In genomic region chr2:153710701-153711330, GRCm38 (mm10) we compare ENCODE assay signal across 8 mouse cellular contexts. TPM values are rescaled to one million over a fixed set of nuclear protein-coding genes. Genes with fewer than 3 reads are reported as not detected.
DNase-seq lines count a peak whose midpoint lies in the region; ATAC-seq and TF ChIP-seq lines count a peak whose summit lies in the region.

No protein-coding gene starts in this region.

- no peak for TF ChIP-seq POLR2A in spleen, adult 2 months (IDR thresholded peaks at IDR 0.05; ENCODE audit: low read depth, low read length)
- TF ChIP-seq POLR2A in cortical plate, adult 2 months (IDR thresholded peaks at IDR 0.05; ENCODE audit: extremely low read depth, insufficient read depth, low read length) = no peak

- peak; percentile 43; the same call in 1 of the 2 replicates for TF ChIP-seq CTCF in spleen, adult 2 months (IDR thresholded peaks at IDR 0.05; ENCODE audit: extremely low read depth, insufficient read depth, insufficient read length, insufficient replicate concordance)
- TF ChIP-seq CTCF in cortical plate, adult 2 months (IDR thresholded peaks at IDR 0.05; ENCODE audit: extremely low read depth, insufficient read depth, low read length) = peak; percentile 68

- DNase-seq in gastrocnemius, postnatal 14 days = peak; percentile 16
- DNase-seq in gastrocnemius, postnatal 4 days (ENCODE audit: low spot score in 2 of 2) = no peak
- DNase-seq in spleen, adult 2 months (ENCODE audit: low read depth in 1 of 2, low spot score in 2 of 2) = no peak
- DNase-seq in spleen, postnatal 14 days (ENCODE audit: low spot score in 2 of 2) = no peak
- DNase-seq in induced T-regulatory cell, adult 2 months (ENCODE audit: low read depth) = peak; percentile 58
- DNase-seq in mesoderm, embryonic 11.5 days (ENCODE audit: low read depth, low spot score) = peak; percentile 58

- ATAC-seq in monocyte, adult 5-6 weeks (replicated peaks; ENCODE audit: insufficient number of reproducible peaks, low FRiP score, low TSS enrichment, poor library complexity, severe bottlenecking) = no peak

- H3K4me1 ChIP-seq in spleen, adult 2 months (ENCODE audit: control insufficient read depth, insufficient read depth, insufficient read length) = no peaks in the 10 kb centered on the region
- no peaks in the 10 kb centered on the region for H3K4me1 ChIP-seq in cortical plate, adult 2 months (ENCODE audit: control insufficient read depth, insufficient read depth, low read length)

- no peaks in the 10 kb centered on the region for H3K36me3 ChIP-seq in spleen, adult 2 months (ENCODE audit: control insufficient read depth, insufficient read depth, low read length)

- H3K27me3 ChIP-seq in spleen, adult 2 months (ENCODE audit: control insufficient read depth, insufficient read depth, low read length) = no peaks in the 10 kb centered on the region

- no peak overlapping the region for H3K4me3 ChIP-seq in spleen, adult 2 months (ENCODE audit: extremely low read depth, insufficient read depth, insufficient read length)
- H3K4me3 ChIP-seq in cortical plate, adult 2 months (ENCODE audit: insufficient read depth, low read length) = no peak overlapping the region

- intact Hi-C loops in gastrocnemius, postnatal 14 days (cut with DNase I; ENCODE audit: low total_unique reads) = loop anchor here (5.0 kb wide), 1 partner anchor 141 kb away; no protein-coding TSS in a partner anchor

- H3K27ac ChIP-seq in spleen, adult 2 months (ENCODE audit: insufficient read depth, low read length) = no peak overlapping the region
- no peak overlapping the region for H3K27ac ChIP-seq in cortical plate, adult 2 months (ENCODE audit: insufficient read depth, low read length)

- WGBS in spleen, adult 2 months = 49% methylated on average over 8 of the region's 8 CpGs

RNA-seq across cellular contexts. Expression of gene Dnmt3c, which starts 14.4 kb away (rescaled TPM):
- total RNA-seq in gastrocnemius, postnatal 14 days (2021) = not detected
- under 1 TPM in 1 of 2 experiments, not detected in 1; 0.83 TPM for total RNA-seq in gastrocnemius, postnatal 4 days (2021)
- 0.07 and 0.12 TPM in 2 replicates for polyA plus RNA-seq in spleen, adult 2 months (2012; rRNA removed)
- 0.19 and 0.23 TPM in 2 replicates for polyA plus RNA-seq in cortical plate, adult 2 months (2012; rRNA removed)
- total RNA-seq in monocyte, adult 5-6 weeks (2017) = not detected in 3 replicates

RNA-seq across cellular contexts. Expression of gene Mapre1, which starts 30.3 kb away (rescaled TPM):
- total RNA-seq in gastrocnemius, postnatal 14 days (2021) = 10 to 100 TPM; 53.2 to 63.9 TPM
- total RNA-seq in gastrocnemius, postnatal 4 days (2021) = 100 to 1,000 TPM; 110 to 127 TPM
- 5.0 and 5.1 TPM in 2 replicates for polyA plus RNA-seq in spleen, adult 2 months (2012; rRNA removed)
- polyA plus RNA-seq in cortical plate, adult 2 months (2012; rRNA removed) = 23.9 and 24.9 TPM in 2 replicates
- 84.4 to 215 TPM (median 180 TPM) in 3 replicates for total RNA-seq in monocyte, adult 5-6 weeks (2017)

Comparison
In these comparisons a context has a peak if more than half of its experiments do, and no peak if none do; other contexts are left out.
1. DNase-seq: peak in gastrocnemius, postnatal 14 days (single experiment), induced T-regulatory cell, adult 2 months (single experiment) and mesoderm, embryonic 11.5 days (single experiment); none in gastrocnemius, postnatal 4 days (0 of 2), spleen, adult 2 months (0 of 2) and spleen, postnatal 14 days (0 of 2).